Mouse (Mus musculus) embryonic facial prominence, embryonic 15.5 days (tissue): ENCODE results near the gene Fam3b. TPM values are rescaled to one million over a fixed set of nuclear protein-coding genes. Genes with fewer than 3 reads are reported as not detected.

ENCODE experiments used
- ATAC-seq: fragments of 200-750 bp; cut with Nextera tagmentation; 2 replicates; pipeline ENCODE4 v1.8.0; 2017; ENCODE audit warnings: low read depth, moderate TSS enrichment; ENCODE audit not compliant: insufficient number of reproducible peaks, low FRiP score, low TSS enrichment
- H3K27ac ChIP-seq: fragments of 300-500 bp; sonication (generic); replicated peaks from 2 replicates; pipeline ENCODE4 v1.5.1; 2015; ENCODE audit warnings: mild to moderate bottlenecking, inconsistent platforms
- H3K27me3 ChIP-seq: fragments of 300-500 bp; sonication (generic); 2 replicates; pipeline ENCODE4 v1.6.1; 2015; ENCODE audit warnings: inconsistent platforms
- H3K36me3 ChIP-seq: fragments of 300-500 bp; sonication (generic); 2 replicates; pipeline ENCODE4 v1.6.1; 2015; ENCODE audit warnings: mild to moderate bottlenecking, inconsistent platforms
- H3K4me1 ChIP-seq: fragments of 300-500 bp; sonication (generic); 2 replicates; pipeline ENCODE4 v1.6.1; 2015; ENCODE audit warnings: inconsistent platforms
- H3K4me2 ChIP-seq: fragments of 300-500 bp; sonication (generic); replicated peaks from 2 replicates; pipeline ENCODE4 v1.6.1; 2015; ENCODE audit warnings: mild to moderate bottlenecking, inconsistent platforms
- H3K4me3 ChIP-seq: fragments of 300-500 bp; sonication (generic); replicated peaks from 2 replicates; pipeline ENCODE4 v1.5.1; 2015; ENCODE audit warnings: mild to moderate bottlenecking, inconsistent platforms
- H3K9ac ChIP-seq: fragments of 300-500 bp; sonication (generic); 2 replicates; pipeline ENCODE4 v1.6.1; 2015; ENCODE audit warnings: inconsistent platforms
- H3K9me3 ChIP-seq: fragments of 300-500 bp; sonication (generic); replicated peaks from 2 replicates; pipeline ENCODE4 v1.6.1; 2016; ENCODE audit warnings: inconsistent platforms
- WGBS: fragments of 180-500 bp; shearing (Covaris S2); methylation state at CpG from one replicate; pipeline ENCODE4 v1.1.7; 2015; 5-methylcytosine and 5-hydroxymethylcytosine counted together
- polyA plus RNA-seq: library from polyadenylated mRNA; unstranded; fragments of >200 nt; fragmentation: Nextera tagmentation; extraction: Ambion mirVana; gene quantifications from 2 replicates; pipeline ENCODE4 v1.2.1, GENCODE M21; 2015

Gene Fam3b
- polyA plus RNA-seq, 1 experiment from 2014 or later: 2.1 TPM

DNA sequence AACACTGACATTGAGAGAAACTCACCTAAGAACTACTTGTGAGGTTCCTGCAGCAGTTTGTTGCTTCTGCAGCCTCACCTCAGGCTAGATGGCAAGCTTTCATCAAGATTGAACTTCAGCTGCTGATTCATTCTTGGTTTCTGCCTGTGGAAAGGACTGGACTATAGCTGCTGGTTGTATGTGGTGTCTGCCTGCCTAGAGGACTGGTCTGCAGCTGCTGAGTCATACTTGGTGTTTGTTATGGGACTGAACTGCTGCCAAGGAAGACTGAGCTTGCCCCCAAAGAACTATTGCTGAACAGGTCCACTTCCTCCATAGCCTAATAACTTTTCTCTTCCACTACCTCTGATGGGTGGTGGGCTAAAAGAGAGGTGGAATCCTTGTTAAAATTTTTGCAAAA, 67.2 kb downstream of the Fam3b start:
- H3K4me2 ChIP-seq: no peak overlapping the region
- ATAC-seq: no peak
- H3K9ac ChIP-seq: no peak overlapping the region
- H3K4me1 ChIP-seq: no peaks in the 10 kb centered on the region
- no peak overlapping the region for H3K4me3 ChIP-seq
- H3K27me3 ChIP-seq: no peaks in the 10 kb centered on the region
- H3K9me3 ChIP-seq: no peaks in the 10 kb centered on the region
- H3K36me3 ChIP-seq: no peaks in the 10 kb centered on the region
- H3K27ac ChIP-seq: no peak overlapping the region

DNA sequence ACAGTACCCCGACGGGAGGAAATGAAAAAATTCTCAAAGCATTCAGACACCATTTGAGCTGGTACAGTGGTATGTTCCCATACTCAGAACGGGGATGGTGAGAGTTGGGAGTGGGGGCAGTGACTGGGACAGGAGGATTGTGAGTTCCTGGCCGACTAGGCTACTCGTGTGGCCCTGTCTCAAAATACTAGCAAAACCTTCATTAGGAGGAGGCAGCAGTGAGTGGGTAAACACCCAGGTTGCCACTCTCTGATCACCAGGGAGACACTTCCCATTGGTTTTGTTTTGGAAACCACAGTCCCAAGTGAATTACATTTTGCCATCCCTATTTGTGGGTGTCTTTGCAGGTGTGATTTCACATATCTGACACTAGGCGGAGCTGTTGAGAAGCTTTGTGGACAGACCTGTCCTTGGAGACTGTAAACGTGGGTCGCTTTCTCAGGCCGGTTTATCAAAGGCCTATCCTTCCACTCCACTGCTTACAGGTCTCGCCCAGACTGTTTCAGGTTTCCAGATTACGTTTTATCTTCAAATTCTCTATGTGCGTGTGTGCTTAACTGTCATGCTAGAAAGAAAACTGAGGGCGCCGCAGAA, 70.8 kb downstream of the Fam3b start:
- 52% methylated on average over 14 of the region's 14 CpGs for WGBS
- Histone ChIP-seq H3K4me2 (no peak overlapping the region), H3K27ac (no peak overlapping the region), H3K36me3 (no peaks in the 10 kb centered on the region), H3K27me3 (no peaks in the 10 kb centered on the region), H3K4me1 (no peaks in the 10 kb centered on the region), H3K9me3 (no peaks in the 10 kb centered on the region), H3K4me3 (no peak overlapping the region), H3K9ac (no peak overlapping the region)
- ATAC-seq: 0 out of 2 replicates have a peak, but pooled peaks have one; percentile 29

DNA sequence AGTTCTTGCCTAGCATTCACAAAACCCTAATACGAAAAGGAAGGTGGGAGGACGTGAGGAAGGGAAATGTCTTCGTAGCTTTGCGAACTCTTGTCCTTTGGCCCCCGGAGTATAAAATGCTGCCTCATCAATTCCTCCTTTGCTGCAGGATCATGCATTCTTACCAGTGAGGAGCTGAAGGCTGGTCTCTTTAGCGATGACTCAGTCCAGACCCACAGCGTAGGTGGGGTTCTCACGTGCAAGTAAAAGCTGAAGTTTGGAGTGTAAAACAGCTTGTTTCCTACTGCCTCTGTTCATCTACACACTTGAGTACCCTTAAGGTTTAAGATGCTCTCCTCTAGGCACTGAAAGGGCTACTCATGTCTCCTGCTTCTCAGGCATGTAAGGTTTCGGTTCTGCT, 72.6 kb downstream of the Fam3b start:
- Histone ChIP-seq H3K4me1 (no peaks in the 10 kb centered on the region), H3K27me3 (no peaks in the 10 kb centered on the region), H3K27ac (no peak overlapping the region), H3K36me3 (no peaks in the 10 kb centered on the region), H3K4me3 (no peak overlapping the region), H3K4me2 (no peak overlapping the region), H3K9me3 (no peaks in the 10 kb centered on the region), H3K9ac (no peak overlapping the region)
- ATAC-seq: no peak
- WGBS: 79% methylated on average over 9 of the region's 9 CpGs

DNA sequence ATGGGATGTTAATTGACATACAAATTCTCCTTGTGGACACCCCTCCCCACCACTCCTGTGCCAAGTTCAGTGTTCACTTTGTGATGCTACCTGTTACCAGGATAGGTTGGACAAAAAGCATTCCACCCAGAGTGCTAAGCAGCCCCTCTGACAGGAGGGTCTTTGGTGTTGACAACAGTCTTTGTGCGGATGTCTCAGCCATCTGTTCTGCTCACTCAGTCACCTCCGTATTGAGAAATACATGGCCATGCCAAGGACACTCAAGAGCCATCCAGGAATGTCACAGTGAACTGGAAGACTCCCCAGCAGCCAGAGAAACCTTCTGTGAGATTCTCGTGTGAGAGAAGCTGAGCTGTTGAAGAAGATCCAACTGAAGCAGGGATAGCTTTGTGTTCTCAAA, 76.4 kb downstream of the Fam3b start:
- Histone ChIP-seq H3K4me1 (no peaks in the 10 kb centered on the region), H3K4me2 (no peak overlapping the region), H3K4me3 (no peak overlapping the region), H3K9me3 (no peaks in the 10 kb centered on the region), H3K27ac (no peak overlapping the region), H3K27me3 (no peaks in the 10 kb centered on the region), H3K9ac (no peak overlapping the region), H3K36me3 (no peaks in the 10 kb centered on the region)
- no peak for ATAC-seq
- WGBS: 76% methylated on average over 3 of the region's 3 CpGs

DNA sequence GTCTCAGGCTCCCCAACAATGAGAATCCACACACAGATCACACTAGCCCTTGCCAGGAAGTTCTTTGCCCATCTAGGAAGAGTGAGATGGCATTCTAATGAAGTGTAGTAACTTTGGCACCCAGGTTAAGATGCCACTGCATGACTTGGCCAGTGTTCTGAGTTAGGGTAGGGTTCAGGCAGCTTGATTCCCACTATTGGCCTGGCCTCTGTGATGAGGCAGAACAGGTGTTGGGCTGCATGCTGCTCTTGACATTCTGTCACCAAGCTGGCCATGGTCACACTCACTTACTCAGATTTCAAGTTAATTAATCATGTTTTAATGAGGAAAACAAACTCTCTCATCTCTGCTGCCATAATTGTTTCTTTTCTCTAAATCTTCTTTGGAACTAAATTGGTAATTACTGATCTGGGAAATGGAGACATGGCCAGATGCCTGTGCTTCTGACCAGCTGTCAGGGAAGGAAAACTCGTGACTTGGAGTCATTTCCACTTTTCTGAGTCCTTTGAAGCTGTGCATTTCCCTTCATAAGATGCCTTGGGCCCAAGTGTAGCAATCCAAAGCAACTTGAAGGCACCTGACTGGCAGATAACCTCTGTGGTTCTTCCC, 77.1 kb downstream of the Fam3b start:
- Histone ChIP-seq H3K9ac (no peak overlapping the region), H3K36me3 (no peaks in the 10 kb centered on the region), H3K4me3 (no peak overlapping the region), H3K27me3 (no peaks in the 10 kb centered on the region), H3K27ac (no peak overlapping the region), H3K4me2 (no peak overlapping the region), H3K9me3 (no peaks in the 10 kb centered on the region), H3K4me1 (no peaks in the 10 kb centered on the region)
- no peak for ATAC-seq
- 20% methylated on average over 1 of the region's 1 CpGs for WGBS

DNA sequence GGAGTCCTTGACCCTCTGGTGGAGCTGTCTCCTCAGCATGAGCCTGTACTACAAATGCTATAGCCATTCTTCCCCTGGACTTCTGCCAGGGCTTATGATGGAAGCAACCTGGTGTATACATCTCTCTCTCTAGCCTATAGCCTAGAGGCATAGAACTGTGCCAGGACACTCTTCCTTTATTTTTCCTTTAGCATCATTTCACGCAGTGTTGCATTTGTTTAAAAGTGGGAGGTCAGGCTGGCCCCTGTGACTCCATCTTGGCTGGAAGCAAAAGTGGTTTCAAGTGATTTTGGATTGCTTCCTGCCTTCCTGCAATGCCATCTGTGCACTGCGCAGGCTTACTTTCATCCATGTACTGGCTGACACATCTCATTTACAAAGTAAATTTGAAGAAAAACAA, 80.4 kb downstream of the Fam3b start:
- no peaks in the 10 kb centered on the region for H3K36me3 ChIP-seq
- H3K4me1 ChIP-seq: no peaks in the 10 kb centered on the region
- no peak overlapping the region for H3K4me2 ChIP-seq
- no peak overlapping the region for H3K27ac ChIP-seq
- no peaks in the 10 kb centered on the region for H3K27me3 ChIP-seq
- no peaks in the 10 kb centered on the region for H3K9me3 ChIP-seq
- no peak overlapping the region for H3K4me3 ChIP-seq
- 55% methylated on average over 2 of the region's 2 CpGs for WGBS
- peak; percentile 31 for ATAC-seq
- no peak overlapping the region for H3K9ac ChIP-seq

DNA sequence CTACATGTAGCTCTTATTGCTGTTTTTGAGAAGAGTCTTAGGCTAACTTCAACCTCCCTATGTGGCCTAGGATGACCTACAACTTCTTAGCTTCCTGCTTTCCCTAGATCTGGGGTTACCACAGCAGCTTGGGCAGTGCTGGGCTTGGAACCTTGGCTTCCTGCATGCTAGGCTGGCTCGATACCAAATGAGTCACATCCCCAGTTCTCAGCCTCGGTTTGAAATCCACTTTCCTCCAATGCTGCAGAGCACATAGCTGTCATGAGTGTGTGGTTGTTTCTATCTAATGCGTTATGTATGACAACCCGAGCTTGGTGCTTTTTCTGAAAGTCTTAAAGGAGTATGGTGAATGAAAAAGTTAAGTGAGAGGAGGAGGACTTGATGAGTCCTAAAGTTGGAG, 83.3 kb downstream of the Fam3b start:
- ATAC-seq: no peak
- WGBS: 75% methylated on average over 4 of the region's 4 CpGs
- Histone ChIP-seq H3K9me3 (no peaks in the 10 kb centered on the region), H3K4me3 (no peak overlapping the region), H3K27me3 (no peaks in the 10 kb centered on the region), H3K36me3 (no peaks in the 10 kb centered on the region), H3K27ac (no peak overlapping the region), H3K4me2 (no peak overlapping the region), H3K4me1 (no peaks in the 10 kb centered on the region), H3K9ac (no peak overlapping the region)

DNA sequence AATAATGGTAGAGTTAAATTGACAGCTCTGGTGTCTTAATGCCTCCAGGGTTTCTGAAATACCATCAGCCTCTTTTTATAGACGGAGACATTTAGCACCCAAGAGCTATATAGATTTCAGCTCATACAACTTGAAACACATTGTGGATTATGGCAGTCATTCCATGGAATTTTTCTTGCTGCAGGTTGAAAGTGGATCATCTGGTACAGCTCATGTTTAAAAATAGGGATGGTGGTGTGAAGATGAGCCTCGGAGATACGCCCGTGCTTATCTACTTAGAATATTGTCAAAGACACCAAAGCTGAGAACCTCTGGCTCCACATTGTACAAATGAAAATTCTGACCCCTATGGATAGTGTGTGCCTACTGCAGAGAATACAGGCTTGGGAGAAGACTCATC, 84.5 kb downstream of the Fam3b start:
- H3K27me3 ChIP-seq: no peaks in the 10 kb centered on the region

DNA sequence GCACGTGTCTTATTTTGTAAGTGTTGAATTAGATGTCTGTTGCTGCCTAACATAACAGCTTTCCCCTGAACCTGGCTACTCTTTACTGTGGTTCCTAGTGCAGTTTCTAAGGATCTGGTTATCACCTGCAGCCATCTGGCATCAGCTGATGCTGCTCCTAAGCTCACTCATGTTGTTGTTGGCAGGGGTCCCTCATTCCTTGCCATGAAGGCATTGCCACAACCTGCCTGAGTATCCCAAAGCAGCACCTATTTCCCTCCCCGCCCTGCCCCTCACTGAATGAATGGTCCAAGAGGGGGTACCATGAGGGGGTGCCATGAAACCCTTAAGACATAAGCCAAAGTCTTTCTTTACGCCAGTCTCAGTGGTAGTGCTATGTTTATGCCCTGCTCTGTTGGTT, 86.6 kb downstream of the Fam3b start:
- ATAC-seq: no peak
- Histone ChIP-seq H3K9ac (no peak overlapping the region), H3K4me2 (no peak overlapping the region), H3K36me3 (no peaks in the 10 kb centered on the region), H3K27me3 (no peaks in the 10 kb centered on the region), H3K4me1 (no peaks in the 10 kb centered on the region), H3K4me3 (no peak overlapping the region), H3K9me3 (no peaks in the 10 kb centered on the region), H3K27ac (no peak overlapping the region)
- WGBS: 67% methylated on average over 3 of the region's 3 CpGs

More for the DNA sequence above, 84.5 kb downstream of the Fam3b start:
- Histone ChIP-seq H3K36me3 (no peaks in the 10 kb centered on the region), H3K9ac (no peak overlapping the region), H3K27ac (no peak overlapping the region), H3K9me3 (no peaks in the 10 kb centered on the region), H3K4me2 (no peak overlapping the region), H3K4me3 (no peak overlapping the region), H3K4me1 (no peaks in the 10 kb centered on the region)
- ATAC-seq: no peak
- 82% methylated on average over 4 of the region's 4 CpGs for WGBS

DNA sequence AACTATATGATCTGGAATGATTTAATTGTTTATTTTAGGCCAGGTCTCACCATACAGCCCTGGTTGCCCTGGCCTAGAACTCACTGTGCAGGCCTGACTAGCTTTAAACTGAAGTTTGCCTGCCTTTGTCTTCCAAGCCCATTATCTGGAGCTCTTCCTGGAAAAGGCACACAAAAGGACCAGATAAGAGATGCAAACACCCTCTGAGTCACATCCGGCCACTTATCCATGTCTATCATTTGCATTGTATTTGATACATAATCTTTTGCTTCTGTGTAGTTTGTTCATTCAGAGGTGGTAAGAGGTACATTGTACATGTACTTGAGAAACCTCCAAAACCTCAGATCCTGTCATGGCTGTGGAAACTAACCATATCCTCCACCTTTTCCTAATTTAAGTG, 91.0 kb downstream of the Fam3b start:
- no peak for ATAC-seq
- H3K36me3 ChIP-seq: no peaks in the 10 kb centered on the region
- H3K9ac ChIP-seq: no peak overlapping the region
- H3K9me3 ChIP-seq: no peaks in the 10 kb centered on the region
- no peaks in the 10 kb centered on the region for H3K4me1 ChIP-seq
- no peak overlapping the region for H3K4me3 ChIP-seq
- no peak overlapping the region for H3K4me2 ChIP-seq
- no peak overlapping the region for H3K27ac ChIP-seq
- no peaks in the 10 kb centered on the region for H3K27me3 ChIP-seq
- WGBS: 85% methylated on average over 1 of the region's 1 CpGs

DNA sequence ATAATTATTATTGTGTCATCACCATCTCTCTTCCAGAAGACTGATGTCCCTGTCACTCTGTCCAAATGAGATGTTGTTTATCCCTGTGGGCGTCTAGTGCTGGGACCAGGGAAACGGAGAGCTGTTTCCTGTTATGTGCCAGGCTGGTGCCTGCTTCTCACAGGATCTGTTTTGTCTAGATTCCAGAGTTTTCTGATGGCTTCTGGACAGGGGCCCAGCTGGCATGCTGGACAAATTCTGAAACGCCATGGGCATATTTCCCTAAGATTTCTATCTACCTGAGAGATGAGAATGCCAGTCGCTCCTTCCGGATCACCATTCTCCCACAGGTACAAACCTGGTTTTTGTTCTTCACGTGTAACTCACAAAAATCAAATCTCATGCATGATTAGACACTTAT, 92.9 kb downstream of the Fam3b start:
- Histone ChIP-seq H3K4me1 (no peaks in the 10 kb centered on the region), H3K9ac (no peak overlapping the region), H3K27ac (no peak overlapping the region), H3K4me2 (no peak overlapping the region), H3K36me3 (no peaks in the 10 kb centered on the region), H3K27me3 (no peaks in the 10 kb centered on the region), H3K9me3 (no peaks in the 10 kb centered on the region), H3K4me3 (no peak overlapping the region)
- no peak for ATAC-seq
- WGBS: 70% methylated on average over 6 of the region's 6 CpGs
